Mouse (Mus musculus) thymus, adult 2 months (tissue): ENCODE results near the gene Pde8a.

Experiments
- CTCF ChIP-seq: fragments of 200-500 bp; IDR thresholded peaks from 2 replicates; pipeline ENCODE4 v1.5.1; 2012; ENCODE audit warnings: mild to moderate bottlenecking, control low read depth, low read length, moderate library complexity, borderline replicate concordance; ENCODE audit not compliant: control insufficient read depth, poor library complexity, insufficient read depth; ENCODE audit errors: extremely low read depth
- POLR2A ChIP-seq: fragments of 200-500 bp; IDR thresholded peaks from 2 replicates; pipeline ENCODE4 v1.6.1; 2012; ENCODE audit warnings: mild to moderate bottlenecking, low read length, control low read depth, moderate library complexity; ENCODE audit not compliant: control insufficient read depth, poor library complexity, insufficient read depth; ENCODE audit errors: extremely low read depth

DNA sequence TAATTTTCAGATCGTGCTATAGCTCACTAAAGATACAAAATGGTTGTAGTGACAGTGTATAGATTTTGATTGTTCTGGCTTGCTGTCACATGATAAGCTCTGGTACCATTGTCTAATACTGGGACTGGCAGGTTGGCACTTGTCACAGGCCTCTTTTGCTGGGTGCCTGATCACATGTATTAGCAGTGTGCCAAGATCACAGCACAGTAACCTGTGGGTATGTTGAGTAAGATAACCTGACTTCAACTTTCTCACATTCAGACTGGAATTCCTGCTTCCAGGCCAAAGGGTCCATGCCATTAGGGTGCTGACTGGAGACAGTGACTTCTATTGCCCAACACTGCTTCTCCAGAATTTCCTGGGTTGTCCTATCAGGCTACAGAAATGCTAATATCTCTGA, 97.7 kb downstream of the Pde8a start:
- TF ChIP-seq CTCF (no peak), POLR2A (no peak)
